Mouse (Mus musculus) megakaryocyte, adult 5-6 weeks (primary cell): ENCODE results near the gene Itpr1. TPM values are rescaled to one million over a fixed set of nuclear protein-coding genes. Genes with fewer than 3 reads are reported as not detected.

Experiments
- ATAC-seq: 2 replicates; pipeline ENCODE4 v1.8.0; 2016; ENCODE audit warnings: mild to moderate bottlenecking, inconsistent platforms; ENCODE audit not compliant: poor library complexity, severe bottlenecking
- total RNA-seq, 2 experiments: library from RNA; stranded (forward) in 1 of 2; stranded (reverse) in 1 of 2; fragments of 153-499, 151-499 nt in 1 of 2; fragments of 221-1000, 200-1000 nt in 1 of 2; gene quantifications; 2 replicates each; pipeline versions ENCODE4 v1.2.3 to v1.2.4; 2015 to 2017

The Itpr1 gene
- total RNA-seq, 2 experiments from 2014 or later = 55.7 to 127 TPM

GRCm38 (mm10) chr6:108313997-108314396 is 101.1 kb downstream of the Itpr1 start:
- ATAC-seq = 0 out of 2 replicates have a peak, but pooled peaks have one; percentile 12

GRCm38 (mm10) chr6:108316268-108316824 is 103.5 kb downstream of the Itpr1 start:
- ATAC-seq = no peak

DNA sequence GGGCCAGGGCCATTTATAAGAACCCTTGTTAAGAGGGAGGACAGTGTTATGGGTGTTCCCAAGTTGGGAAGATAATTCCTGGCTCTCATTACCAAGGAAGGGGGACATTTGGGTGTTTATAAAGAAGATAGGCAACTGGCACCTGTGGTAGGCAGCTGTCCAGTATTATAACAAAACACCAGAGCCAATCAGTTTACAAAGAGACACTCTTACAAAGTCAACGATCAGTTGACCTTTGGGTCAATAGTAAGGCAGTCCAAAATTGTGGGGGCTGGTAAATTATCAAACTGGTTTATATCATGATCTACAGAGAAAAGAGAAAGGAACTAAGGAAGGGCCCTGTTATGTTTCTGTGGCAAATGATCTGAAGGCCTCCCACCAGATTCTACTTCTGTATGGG is 104.1 kb downstream of the Itpr1 start:
- no peak for ATAC-seq

- ATAC-seq = no peak
These were observed 108.8 kb downstream of the Itpr1 start for GRCm38 (mm10) chr6:108321653-108322052.

DNA sequence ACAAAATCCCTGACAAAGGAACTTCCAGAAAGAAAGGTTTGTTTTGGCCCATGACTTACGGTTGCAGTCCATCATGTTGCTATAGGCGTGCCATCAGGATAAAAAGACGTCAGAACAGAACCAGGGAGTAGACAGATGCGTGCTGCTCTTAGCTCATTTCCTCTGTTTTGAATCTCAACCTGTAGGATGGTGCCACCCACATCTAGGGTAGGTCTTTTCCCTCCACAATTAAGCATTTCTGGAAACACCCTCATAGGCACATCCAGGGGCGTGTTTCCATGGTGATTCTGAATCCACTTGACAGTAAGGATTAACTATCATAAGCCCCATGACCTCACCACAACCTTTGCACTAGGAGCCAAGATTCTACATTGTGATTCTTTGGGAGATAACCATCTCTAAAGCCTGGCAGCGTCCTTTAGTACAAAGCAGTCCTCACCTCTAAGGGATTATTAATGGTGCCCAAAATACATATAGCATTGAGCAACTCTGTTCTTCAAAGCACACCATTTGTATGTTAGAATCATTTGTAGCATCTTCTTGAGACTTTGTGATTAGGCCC is 111.6 kb downstream of the Itpr1 start:
- no peak for ATAC-seq

- ATAC-seq = no peak
These were observed 112.5 kb downstream of the Itpr1 start for GRCm38 (mm10) chr6:108325400-108325799.

DNA sequence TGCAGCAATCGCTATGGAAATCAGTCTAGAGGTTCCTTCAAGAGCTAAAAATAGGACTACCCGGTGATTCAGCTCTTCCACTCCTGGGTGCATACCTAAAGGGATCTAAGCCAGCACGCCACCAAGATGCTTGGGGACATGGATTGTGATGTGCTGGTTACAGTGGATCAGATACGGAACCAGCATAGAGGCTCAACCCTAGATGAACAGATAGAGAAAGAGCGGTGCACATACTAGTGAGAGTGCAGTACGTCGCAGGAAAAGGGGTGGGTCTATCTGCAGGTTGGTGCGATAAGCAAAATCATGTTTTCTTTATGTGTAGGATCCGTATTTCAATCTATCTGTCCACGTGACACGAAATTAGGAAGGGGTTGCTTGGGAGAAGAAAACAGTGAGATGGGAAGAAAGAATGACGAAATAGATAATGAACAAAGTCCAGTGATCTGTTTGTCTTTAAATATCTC is 113.1 kb downstream of the Itpr1 start:
- no peak for ATAC-seq

GRCm38 (mm10) chr6:108326751-108327161 is 113.9 kb downstream of the Itpr1 start:
- 0 out of 2 replicates have a peak, but pooled peaks have one; percentile 4 for ATAC-seq

DNA sequence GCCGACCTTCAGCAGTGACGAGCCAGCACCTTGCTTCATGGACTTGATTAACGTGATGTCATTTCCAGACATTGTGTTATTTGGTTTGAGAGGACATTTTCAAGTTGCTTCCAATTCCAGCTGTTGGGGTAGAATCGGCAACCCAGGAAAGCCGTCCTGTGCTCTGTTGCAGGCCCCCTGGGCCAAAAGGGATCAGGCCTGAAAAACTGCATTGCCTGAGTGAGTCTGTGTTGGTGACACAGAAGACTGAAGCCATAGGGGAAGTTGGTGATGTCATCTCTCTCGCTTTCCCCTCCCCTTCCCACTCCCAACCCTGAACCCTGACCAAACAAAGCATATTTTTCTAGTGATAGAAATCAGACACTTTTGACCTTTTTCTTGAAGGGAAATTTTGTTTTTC is 114.7 kb downstream of the Itpr1 start:
- peak; percentile 68 for ATAC-seq

GRCm38 (mm10) chr6:108328296-108328695 is 115.4 kb downstream of the Itpr1 start:
- ATAC-seq = no peak

GRCm38 (mm10) chr6:108330461-108330860 is 117.6 kb downstream of the Itpr1 start:
- no peak for ATAC-seq

GRCm38 (mm10) chr6:108331268-108331667 is 118.4 kb downstream of the Itpr1 start:
- peak; percentile 27; the same call in 1 of the 2 replicates for ATAC-seq

GRCm38 (mm10) chr6:108334059-108334458 is 121.2 kb downstream of the Itpr1 start:
- ATAC-seq = no peak

- ATAC-seq = no peak
These were observed 122.4 kb downstream of the Itpr1 start for GRCm38 (mm10) chr6:108335202-108335823.

GRCm38 (mm10) chr6:108336506-108336905 is 123.6 kb downstream of the Itpr1 start:
- no peak for ATAC-seq

GRCm38 (mm10) chr6:108337289-108337688 is 124.4 kb downstream of the Itpr1 start:
- ATAC-seq = no peak

- ATAC-seq = no peak
These were observed 125.5 kb downstream of the Itpr1 start for GRCm38 (mm10) chr6:108338362-108338761.

DNA sequence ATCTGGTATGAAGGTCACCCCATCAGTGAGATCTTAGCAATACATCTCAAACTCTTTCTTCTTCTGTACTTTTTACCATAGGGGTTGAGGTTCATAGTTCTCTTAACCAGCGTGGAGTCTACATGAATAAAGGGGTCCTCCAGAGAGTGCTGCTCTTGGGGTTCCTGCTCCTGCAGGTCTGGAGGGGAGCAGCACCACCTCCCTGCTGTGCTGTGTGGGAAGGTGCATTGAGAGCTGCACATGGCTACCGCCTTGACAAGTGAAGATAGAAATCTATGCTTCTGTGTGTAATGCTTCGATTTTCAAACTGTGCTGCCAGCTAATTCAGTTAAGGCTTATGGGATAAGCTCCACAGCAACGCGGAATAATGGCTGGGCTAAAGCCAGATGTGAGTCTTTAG is 130.1 kb downstream of the Itpr1 start:
- ATAC-seq = no peak

DNA sequence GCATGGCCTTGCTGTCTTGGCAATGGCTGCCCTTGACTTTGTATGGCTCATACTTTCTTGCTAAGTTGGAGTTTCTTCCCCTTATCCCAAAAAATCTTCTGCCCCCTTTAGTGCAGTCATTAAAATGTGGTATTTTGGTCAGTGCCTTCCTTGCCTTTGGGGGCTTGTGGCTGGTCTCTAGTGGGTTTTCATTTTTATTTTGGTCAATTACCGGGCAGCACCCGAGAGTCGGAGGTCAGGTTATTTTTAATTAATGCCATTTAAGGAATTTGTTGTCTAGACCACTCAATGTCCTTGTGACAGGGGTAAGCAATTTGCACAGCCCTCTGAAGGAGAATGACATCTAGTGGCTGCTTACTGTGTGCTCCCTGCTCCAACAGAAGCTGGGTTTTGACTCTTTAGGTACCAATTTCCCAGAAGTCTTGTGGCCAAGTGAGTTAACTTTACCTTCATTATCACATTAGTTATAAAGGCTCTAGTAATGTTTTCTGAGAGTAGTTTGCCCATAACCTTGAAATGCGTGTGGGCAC is 130.9 kb downstream of the Itpr1 start:
- no peak for ATAC-seq

DNA sequence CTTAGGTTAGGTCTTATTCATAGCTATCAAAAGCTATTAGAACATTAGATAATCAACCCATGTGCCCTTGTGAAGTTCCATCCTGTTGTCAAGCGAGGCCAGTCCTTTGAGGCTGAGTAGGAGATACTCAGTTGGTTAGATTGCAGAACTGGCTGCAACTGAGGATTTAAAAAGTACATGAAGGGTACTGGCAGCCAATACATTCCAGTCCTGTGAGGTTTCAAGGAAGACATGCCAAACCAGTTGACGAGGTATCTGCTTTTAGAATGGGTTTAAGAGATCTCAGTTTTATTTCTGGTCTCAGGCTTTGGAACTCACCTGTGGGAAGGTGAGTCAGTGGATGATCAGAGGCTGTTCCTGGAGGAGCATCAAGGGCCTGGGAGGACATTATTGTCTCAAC is 137.9 kb downstream of the Itpr1 start:
- ATAC-seq = no peak

DNA sequence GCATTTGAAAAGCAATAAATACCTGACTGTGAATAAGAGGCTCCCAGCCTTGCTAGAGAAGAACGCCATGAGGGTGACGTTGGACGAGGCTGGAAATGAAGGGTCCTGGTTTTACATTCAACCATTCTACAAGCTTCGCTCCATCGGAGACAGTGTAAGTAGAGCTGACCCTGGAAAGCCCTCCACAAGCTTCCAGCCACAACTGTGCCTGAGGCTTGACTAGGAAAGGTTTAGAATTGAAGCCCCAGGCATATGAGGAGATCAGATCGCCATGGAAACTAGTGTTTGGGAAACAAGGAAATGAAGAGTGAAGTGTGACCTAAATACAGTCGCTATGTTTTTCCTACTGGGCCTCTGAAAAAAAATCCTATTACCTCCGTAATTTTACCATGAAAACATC is 139.1 kb downstream of the Itpr1 start:
- no peak for ATAC-seq

GRCm38 (mm10) chr6:108367412-108367811 is 154.5 kb downstream of the Itpr1 start:
- no peak for ATAC-seq
